Mouse (Mus musculus) liver (tissue): ENCODE measurements around the gene Endou.
"Not testable (repeated sequence)": the region's sequence is repeated elsewhere in the genome, so short reads cannot be mapped to it uniquely, and the experiment has no call there.

Source experiments
- DNase-seq: peaks from one replicate; pipeline ENCODE4 v3.0.0-alpha.2; 2020; ENCODE audit warnings: mixed read lengths

The Endou gene

DNA sequence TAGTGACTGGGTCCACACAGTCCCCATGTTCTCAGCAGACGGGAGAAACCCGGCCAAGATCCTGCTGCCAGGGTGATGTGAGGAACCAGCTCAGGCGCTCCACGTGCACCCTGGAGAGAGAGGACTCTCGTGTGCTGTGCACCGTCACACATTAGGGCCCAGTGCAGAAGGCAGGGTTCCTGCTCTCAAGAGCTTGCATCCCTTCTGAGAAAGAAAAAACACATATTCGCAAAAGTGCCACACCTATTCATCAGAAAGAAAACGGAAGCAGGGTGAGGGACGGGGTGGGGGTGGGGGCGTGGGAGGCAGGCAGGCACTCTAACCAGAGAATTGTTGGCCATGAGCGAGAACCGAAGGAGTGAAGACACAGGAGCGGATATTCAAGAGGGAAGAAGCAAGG is 55.2 kb downstream of the Endou start:
- no peak for DNase-seq

- no peak for DNase-seq
These were observed 56.7 kb downstream of the Endou start for GRCm38 (mm10) chr15:97674423-97674822.

DNA sequence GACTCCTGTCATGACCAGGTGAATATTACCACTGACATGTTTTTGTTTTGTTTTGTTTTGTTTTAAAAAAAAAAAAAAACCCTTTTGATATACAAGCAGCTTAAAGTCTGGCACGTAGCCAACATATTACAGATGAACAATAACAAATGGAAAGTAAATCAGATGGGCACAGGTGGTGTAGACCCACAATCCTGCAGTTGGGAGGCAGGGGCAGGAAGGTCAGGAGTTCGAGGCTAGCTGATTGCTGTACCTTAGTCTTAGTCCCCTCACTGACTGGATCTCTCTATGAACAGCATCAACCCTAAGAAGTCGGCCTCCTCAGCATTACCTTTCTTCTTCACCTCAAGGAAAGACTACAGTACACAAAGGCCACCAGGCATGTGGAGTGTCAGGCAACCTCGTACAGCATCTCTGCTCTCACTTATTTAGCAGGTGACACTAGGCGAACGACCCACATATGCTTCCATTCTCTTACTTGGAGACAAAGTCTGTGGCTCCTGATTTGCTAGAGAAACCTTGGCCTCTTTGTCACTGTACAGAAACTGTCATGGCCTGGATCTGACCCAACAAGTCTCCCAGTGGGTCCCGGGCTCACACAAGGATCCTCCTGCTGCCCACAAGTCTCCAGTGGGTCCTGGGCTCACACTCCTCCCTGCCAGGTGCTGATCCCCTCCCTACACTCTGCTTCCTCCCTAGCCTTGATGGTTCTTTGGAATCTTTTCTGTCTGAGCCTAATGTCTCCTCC is 57.7 kb downstream of the Endou start:
- DNase-seq = no peak

DNA sequence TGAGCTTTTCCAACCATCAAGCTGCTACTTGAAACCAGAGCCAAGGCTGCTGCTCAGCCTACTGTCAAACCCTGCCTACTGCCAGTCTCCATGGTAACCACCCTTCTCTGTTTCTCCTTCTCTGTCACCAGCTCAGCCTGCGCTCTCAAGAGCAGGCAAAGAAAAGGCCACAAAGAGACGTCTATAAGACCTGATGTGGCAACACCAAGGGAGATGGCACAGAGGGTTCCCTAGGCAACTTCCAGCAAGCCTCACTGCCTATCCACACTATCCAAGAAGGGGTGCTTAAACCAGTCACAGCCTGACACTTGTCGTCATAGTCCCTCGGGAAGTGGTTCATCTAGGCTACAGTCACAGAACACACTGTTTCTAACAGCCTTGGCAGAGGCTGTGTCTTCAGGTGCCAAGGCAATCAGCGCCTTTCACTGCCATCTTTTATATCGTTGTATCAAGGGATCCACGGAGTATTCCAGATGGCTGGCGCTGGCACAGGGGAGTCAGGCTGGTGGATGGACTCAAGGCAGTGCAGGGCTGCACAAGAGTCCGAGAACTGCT is 58.9 kb downstream of the Endou start:
- DNase-seq = no peak

GRCm38 (mm10) chr15:97670554-97670953 is 60.6 kb downstream of the Endou start:
- no peak for DNase-seq

DNA sequence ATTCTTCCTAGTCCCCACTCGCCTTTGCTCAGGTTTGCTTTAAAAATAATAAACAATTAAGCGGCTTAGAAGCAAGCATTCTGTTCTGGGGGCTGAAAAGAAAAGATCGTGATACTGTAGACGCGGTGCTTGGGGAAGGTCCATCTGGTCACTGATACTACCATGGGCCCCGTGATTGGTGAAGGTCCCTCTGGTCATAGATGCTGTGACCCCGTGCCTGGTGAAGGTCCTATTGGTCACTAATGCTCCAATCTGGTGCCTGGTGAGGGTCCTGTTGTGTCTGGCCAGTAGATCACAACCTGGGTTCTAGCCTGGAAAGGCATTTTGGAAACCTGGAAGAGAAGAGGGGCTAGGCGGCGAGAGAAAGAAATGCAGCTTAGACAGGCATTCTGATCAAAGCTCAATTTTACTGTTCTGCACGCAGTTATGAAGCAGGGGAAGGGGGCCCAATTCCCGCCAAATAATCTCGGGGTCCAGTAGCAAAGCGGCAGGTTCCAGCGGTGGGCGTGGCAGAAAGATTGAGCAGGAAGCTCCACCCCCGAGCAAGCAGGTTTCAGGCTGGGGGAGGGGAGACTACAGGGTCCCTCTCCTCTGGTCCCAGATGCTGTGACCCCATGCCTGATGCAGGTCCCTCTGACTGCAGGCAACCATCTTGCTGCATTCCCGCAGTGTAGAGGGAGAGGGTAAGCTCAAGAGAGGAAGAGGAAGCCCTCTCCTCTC is 62.8 kb downstream of the Endou start:
- not testable (repeated sequence) for DNase-seq

- peak; percentile 62 for DNase-seq
These were observed 63.7 kb downstream of the Endou start for GRCm38 (mm10) chr15:97667437-97667836.

GRCm38 (mm10) chr15:97666457-97666770 is 64.7 kb downstream of the Endou start:
- DNase-seq = no peak

- DNase-seq = no peak
These were observed 65.2 kb downstream of the Endou start for GRCm38 (mm10) chr15:97665770-97666456.

- peak; percentile 26 for DNase-seq
These were observed 66.0 kb downstream of the Endou start for GRCm38 (mm10) chr15:97664981-97665668.

GRCm38 (mm10) chr15:97663750-97664406 is 67.3 kb downstream of the Endou start:
- peak; percentile 74 for DNase-seq
